Mouse (Mus musculus): ENCODE results near the gene Gm44790. TPM values are rescaled to one million over a fixed set of nuclear protein-coding genes. Genes with fewer than 3 reads are reported as not detected.

Gm44790 gene
- polyA plus RNA-seq, 1 experiment from 2014 or later = not detected

GRCm38 (mm10) chr6:86391326-86391725, 35.1 kb upstream of the Gm44790 start:
- 94% methylated on average over 5 of the region's 5 CpGs for WGBS
- Histone ChIP-seq H3K9me3 (ENCODE audit: control insufficient read depth, low read length) (no peaks in the 10 kb centered on the region), H3K27ac (ENCODE audit: low read length) (no peak overlapping the region), H3K4me3 (ENCODE audit: low read length) (no peak overlapping the region), H3K4me2 (ENCODE audit: low read depth, low read length) (no peak overlapping the region), H3K27me3 (ENCODE audit: control insufficient read depth, insufficient read depth, low read depth, low read length) (no peaks in the 10 kb centered on the region), H3K4me1 (replicated peaks; ENCODE audit: control insufficient read depth, insufficient read depth, low read length) (peaks cover 7% of the 10 kb centered on the region), H3K36me3 (ENCODE audit: control insufficient read depth, insufficient read depth, low read length) (peaks cover 48% of the 10 kb centered on the region), H3K9ac (ENCODE audit: low read length) (no peak overlapping the region)
- ATAC-seq (ENCODE audit: low read depth) = no peak

GRCm38 (mm10) chr6:86393187-86393586, 33.3 kb upstream of the Gm44790 start:
- Histone ChIP-seq H3K4me3 (ENCODE audit: low read length) (no peak overlapping the region), H3K36me3 (ENCODE audit: control insufficient read depth, insufficient read depth, low read length) (peaks cover 39% of the 10 kb centered on the region), H3K4me2 (ENCODE audit: low read depth, low read length) (no peak overlapping the region), H3K9me3 (ENCODE audit: control insufficient read depth, low read length) (no peaks in the 10 kb centered on the region), H3K27me3 (ENCODE audit: control insufficient read depth, insufficient read depth, low read depth, low read length) (no peaks in the 10 kb centered on the region), H3K27ac (ENCODE audit: low read length) (no peak overlapping the region), H3K9ac (ENCODE audit: low read length) (no peak overlapping the region), H3K4me1 (replicated peaks; ENCODE audit: control insufficient read depth, insufficient read depth, low read length) (peaks cover 12% of the 10 kb centered on the region)
- WGBS = 90% methylated on average over 1 of the region's 1 CpGs
- ATAC-seq (ENCODE audit: low read depth) = no peak

- Histone ChIP-seq H3K9ac (ENCODE audit: low read length) (no peak overlapping the region), H3K4me2 (ENCODE audit: low read depth, low read length) (no peak overlapping the region), H3K27me3 (ENCODE audit: control insufficient read depth, insufficient read depth, low read depth, low read length) (no peaks in the 10 kb centered on the region), H3K36me3 (ENCODE audit: control insufficient read depth, insufficient read depth, low read length) (peaks cover 30% of the 10 kb centered on the region), H3K27ac (ENCODE audit: low read length) (no peak overlapping the region), H3K4me1 (replicated peaks; ENCODE audit: control insufficient read depth, insufficient read depth, low read length) (peaks cover 12% of the 10 kb centered on the region), H3K9me3 (ENCODE audit: control insufficient read depth, low read length) (no peaks in the 10 kb centered on the region), H3K4me3 (ENCODE audit: low read length) (no peak overlapping the region)
- ATAC-seq (ENCODE audit: low read depth) = no peak
- WGBS = 83% methylated on average over 17 of the region's 17 CpGs
These were observed 32.3 kb upstream of the Gm44790 start for GRCm38 (mm10) chr6:86394078-86394720.

- H3K4me1 ChIP-seq (replicated peaks; ENCODE audit: control insufficient read depth, insufficient read depth, low read length) = peaks cover 12% of the 10 kb centered on the region
- WGBS = 88% methylated on average over 9 of the region's 9 CpGs
- peaks cover 27% of the 10 kb centered on the region for H3K36me3 ChIP-seq (ENCODE audit: control insufficient read depth, insufficient read depth, low read length)
- H3K9ac ChIP-seq (ENCODE audit: low read length) = no peak overlapping the region
- no peak for ATAC-seq (ENCODE audit: low read depth)
- no peak overlapping the region for H3K4me3 ChIP-seq (ENCODE audit: low read length)
- H3K9me3 ChIP-seq (ENCODE audit: control insufficient read depth, low read length) = no peaks in the 10 kb centered on the region
- H3K27ac ChIP-seq (ENCODE audit: low read length) = no peak overlapping the region
- H3K27me3 ChIP-seq (ENCODE audit: control insufficient read depth, insufficient read depth, low read depth, low read length) = no peaks in the 10 kb centered on the region
- H3K4me2 ChIP-seq (ENCODE audit: low read depth, low read length) = no peak overlapping the region
These were observed 31.4 kb upstream of the Gm44790 start for GRCm38 (mm10) chr6:86395021-86395420.

GRCm38 (mm10) chr6:86395969-86396368, 30.5 kb upstream of the Gm44790 start:
- Histone ChIP-seq H3K4me1 (replicated peaks; ENCODE audit: control insufficient read depth, insufficient read depth, low read length) (peaks cover 12% of the 10 kb centered on the region), H3K4me3 (ENCODE audit: low read length) (peak overlapping the region; percentile 97), H3K36me3 (ENCODE audit: control insufficient read depth, insufficient read depth, low read length) (peaks cover 18% of the 10 kb centered on the region), H3K27me3 (ENCODE audit: control insufficient read depth, insufficient read depth, low read depth, low read length) (no peaks in the 10 kb centered on the region), H3K9ac (ENCODE audit: low read length) (peak overlapping the region; percentile 91), H3K27ac (ENCODE audit: low read length) (no peak overlapping the region), H3K4me2 (ENCODE audit: low read depth, low read length) (peak overlapping the region; percentile 89), H3K9me3 (ENCODE audit: control insufficient read depth, low read length) (no peaks in the 10 kb centered on the region)
- no peak for ATAC-seq (ENCODE audit: low read depth)
- 15% methylated on average over 10 of the region's 10 CpGs for whole genome bisulfite sequencing

- Histone ChIP-seq H3K36me3 (ENCODE audit: control insufficient read depth, insufficient read depth, low read length) (peaks cover 11% of the 10 kb centered on the region), H3K4me1 (replicated peaks; ENCODE audit: control insufficient read depth, insufficient read depth, low read length) (peaks cover 12% of the 10 kb centered on the region), H3K27me3 (ENCODE audit: control insufficient read depth, insufficient read depth, low read depth, low read length) (no peaks in the 10 kb centered on the region), H3K9ac (ENCODE audit: low read length) (peak within 1 kb of the TSS; percentile 91), H3K27ac (ENCODE audit: low read length) (peak within 1 kb of the TSS; percentile 89), H3K4me2 (ENCODE audit: low read depth, low read length) (peak within 1 kb of the TSS; percentile 89), H3K9me3 (ENCODE audit: control insufficient read depth, low read length) (no peaks in the 10 kb centered on the region), H3K4me3 (ENCODE audit: low read length) (peak within 1 kb of the TSS; percentile 97)
- peak; percentile 97 for ATAC-seq (ENCODE audit: low read depth)
- WGBS = 0% methylated on average over 51 of the region's 51 CpGs
These were observed 29.7 kb upstream of the Gm44790 start, which contains the start of gene Pcyox1 for GRCm38 (mm10) chr6:86396581-86397256. Pcyox1 (minus strand) TSS chr6:86397154.

GRCm38 (mm10) chr6:86397257-86397980, 29.0 kb upstream of the Gm44790 start:
- H3K9ac ChIP-seq (ENCODE audit: low read length) = peak overlapping the region; percentile 91
- H3K4me3 ChIP-seq (ENCODE audit: low read length) = peak overlapping the region; percentile 97
- H3K4me1 ChIP-seq (replicated peaks; ENCODE audit: control insufficient read depth, insufficient read depth, low read length) = peaks cover 12% of the 10 kb centered on the region
- 3% methylated on average over 14 of the region's 14 CpGs for WGBS
- H3K4me2 ChIP-seq (ENCODE audit: low read depth, low read length) = peak overlapping the region; percentile 89
- H3K9me3 ChIP-seq (ENCODE audit: control insufficient read depth, low read length) = no peaks in the 10 kb centered on the region
- ATAC-seq (ENCODE audit: low read depth) = peak; percentile 29
- peak overlapping the region; percentile 89 for H3K27ac ChIP-seq (ENCODE audit: low read length)
- H3K36me3 ChIP-seq (ENCODE audit: control insufficient read depth, insufficient read depth, low read length) = peaks cover 4% of the 10 kb centered on the region
- no peaks in the 10 kb centered on the region for H3K27me3 ChIP-seq (ENCODE audit: control insufficient read depth, insufficient read depth, low read depth, low read length)

GRCm38 (mm10) chr6:86398986-86399385, 27.5 kb upstream of the Gm44790 start:
- no peak overlapping the region for H3K9ac ChIP-seq (ENCODE audit: low read length)
- H3K4me3 ChIP-seq (ENCODE audit: low read length) = no peak overlapping the region
- WGBS = 86% methylated on average over 2 of the region's 2 CpGs
- H3K4me2 ChIP-seq (ENCODE audit: low read depth, low read length) = no peak overlapping the region
- ATAC-seq (ENCODE audit: low read depth) = no peak
- peaks cover 4% of the 10 kb centered on the region; the same call in 1 of the 2 replicates for H3K36me3 ChIP-seq (ENCODE audit: control insufficient read depth, insufficient read depth, low read length)
- no peaks in the 10 kb centered on the region for H3K9me3 ChIP-seq (ENCODE audit: control insufficient read depth, low read length)
- peaks cover 12% of the 10 kb centered on the region for H3K4me1 ChIP-seq (replicated peaks; ENCODE audit: control insufficient read depth, insufficient read depth, low read length)
- H3K27me3 ChIP-seq (ENCODE audit: control insufficient read depth, insufficient read depth, low read depth, low read length) = no peaks in the 10 kb centered on the region
- no peak overlapping the region for H3K27ac ChIP-seq (ENCODE audit: low read length)

GRCm38 (mm10) chr6:86399995-86400394, 26.5 kb upstream of the Gm44790 start:
- no peak for ATAC-seq (ENCODE audit: low read depth)
- Histone ChIP-seq H3K9ac (ENCODE audit: low read length) (no peak overlapping the region), H3K9me3 (ENCODE audit: control insufficient read depth, low read length) (no peaks in the 10 kb centered on the region), H3K36me3 (ENCODE audit: control insufficient read depth, insufficient read depth, low read length) (no peaks in the 10 kb centered on the region), H3K4me2 (ENCODE audit: low read depth, low read length) (no peak overlapping the region), H3K4me3 (ENCODE audit: low read length) (no peak overlapping the region), H3K4me1 (replicated peaks; ENCODE audit: control insufficient read depth, insufficient read depth, low read length) (peaks cover 12% of the 10 kb centered on the region), H3K27ac (ENCODE audit: low read length) (no peak overlapping the region), H3K27me3 (ENCODE audit: control insufficient read depth, insufficient read depth, low read depth, low read length) (no peaks in the 10 kb centered on the region)
- WGBS = 56% methylated on average over 2 of the region's 2 CpGs

All from lung, embryonic 16.5 days (tissue).